Mouse (Mus musculus) spleen, adult 2 months (tissue): ENCODE data around the gene Ttc26.

Experiments
- CTCF ChIP-seq: fragments of 200-500 bp; IDR thresholded peaks from 2 replicates; pipeline ENCODE4 v1.5.1; 2011; ENCODE audit warnings: mild to moderate bottlenecking, inconsistent platforms; ENCODE audit not compliant: insufficient read depth, insufficient read length, insufficient replicate concordance; ENCODE audit errors: extremely low read depth
- POLR2A ChIP-seq: fragments of 200-500 bp; IDR thresholded peaks from 2 replicates; pipeline ENCODE4 v1.6.1; 2011; ENCODE audit warnings: low read depth, low read length, inconsistent platforms

- TF ChIP-seq CTCF: no peak
- no peak for TF ChIP-seq POLR2A
Observed at GRCm38 (mm10) chr6:38443842-38444241, 62.6 kb downstream of the Ttc26 start.
